Mouse (Mus musculus): ENCODE data around the gene Rere. TPM values are rescaled to one million over a fixed set of nuclear protein-coding genes. Genes with fewer than 3 reads are reported as not detected.

The Rere gene
- polyA plus RNA-seq, 1 experiment from 2014 or later, result 19.7 TPM

DNA sequence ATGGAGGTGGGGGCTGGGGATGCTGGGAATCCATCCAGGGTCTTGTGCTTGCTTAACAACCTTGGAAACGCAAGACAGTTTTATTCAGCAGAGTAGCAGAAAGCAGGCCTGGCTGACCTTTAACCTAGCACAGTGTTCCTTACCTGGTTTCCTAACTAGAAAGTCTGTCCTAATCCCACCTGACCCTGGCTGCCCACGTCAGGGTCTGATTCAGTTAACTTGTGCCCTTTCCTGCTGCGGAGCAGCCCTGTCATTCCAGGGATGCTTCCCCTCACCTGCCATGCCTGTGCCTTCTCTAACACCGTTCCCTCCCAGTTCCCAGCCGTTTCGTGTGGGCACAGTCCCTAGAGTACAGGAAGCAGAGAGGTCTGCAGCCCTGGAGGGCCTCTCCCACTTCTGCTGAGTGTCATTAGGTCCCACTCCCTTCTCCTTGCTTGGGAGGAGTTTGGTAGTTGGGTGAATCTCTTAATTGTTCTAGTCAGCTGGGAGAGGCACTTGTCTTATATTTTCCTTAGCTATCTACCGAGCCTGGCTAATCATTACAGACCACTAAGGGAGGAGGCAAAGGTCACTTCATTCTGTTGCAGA, 290.8 kb downstream of the Rere start:
- Histone ChIP-seq H3K9me3 (no peaks in the 10 kb centered on the region), H3K4me2 (no peak overlapping the region)

DNA sequence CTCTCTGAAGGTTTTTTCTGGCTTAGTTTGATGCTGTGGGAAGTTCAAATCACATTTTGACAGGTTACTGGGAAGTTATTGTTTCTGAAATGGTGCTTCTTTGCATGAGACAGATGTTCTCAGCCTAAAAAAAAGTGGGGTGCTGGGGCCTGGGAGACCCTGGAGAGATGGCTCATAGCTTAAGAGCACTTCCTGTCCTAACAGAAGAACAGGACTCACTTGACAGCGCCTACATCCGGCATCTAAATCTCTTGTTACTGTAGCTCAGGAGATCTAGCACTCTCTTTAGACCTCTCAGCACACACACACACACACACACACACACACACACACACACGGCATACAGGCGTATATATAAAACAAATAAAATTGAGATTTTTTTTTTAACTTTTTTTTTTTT, 291.5 kb downstream of the Rere start:
- H3K27me3 ChIP-seq, result no peaks in the 10 kb centered on the region
- H3K9me3 ChIP-seq, result no peaks in the 10 kb centered on the region
- WGBS, result 90% methylated on average over 4 of the region's 4 CpGs
- no peak overlapping the region for H3K4me3 ChIP-seq
- no peak overlapping the region for H3K4me2 ChIP-seq
- H3K4me1 ChIP-seq, result peaks cover 36% of the 10 kb centered on the region
- ATAC-seq (ENCODE audit: insufficient number of reproducible peaks, low FRiP score, low TSS enrichment, low read depth), result no peak
- H3K36me3 ChIP-seq, result peaks cover 14% of the 10 kb centered on the region
- H3K27ac ChIP-seq, result no peak overlapping the region
- H3K9ac ChIP-seq, result no peak overlapping the region

More for the DNA sequence above, 290.8 kb downstream of the Rere start:
- Histone ChIP-seq H3K36me3 (peaks cover 14% of the 10 kb centered on the region), H3K27ac (no peak overlapping the region), H3K4me1 (peaks cover 37% of the 10 kb centered on the region), H3K4me3 (no peak overlapping the region), H3K27me3 (no peaks in the 10 kb centered on the region), H3K9ac (no peak overlapping the region)
- no peak for ATAC-seq (ENCODE audit: insufficient number of reproducible peaks, low FRiP score, low TSS enrichment, low read depth)
- 56% methylated on average over 7 of the region's 7 CpGs for WGBS

DNA sequence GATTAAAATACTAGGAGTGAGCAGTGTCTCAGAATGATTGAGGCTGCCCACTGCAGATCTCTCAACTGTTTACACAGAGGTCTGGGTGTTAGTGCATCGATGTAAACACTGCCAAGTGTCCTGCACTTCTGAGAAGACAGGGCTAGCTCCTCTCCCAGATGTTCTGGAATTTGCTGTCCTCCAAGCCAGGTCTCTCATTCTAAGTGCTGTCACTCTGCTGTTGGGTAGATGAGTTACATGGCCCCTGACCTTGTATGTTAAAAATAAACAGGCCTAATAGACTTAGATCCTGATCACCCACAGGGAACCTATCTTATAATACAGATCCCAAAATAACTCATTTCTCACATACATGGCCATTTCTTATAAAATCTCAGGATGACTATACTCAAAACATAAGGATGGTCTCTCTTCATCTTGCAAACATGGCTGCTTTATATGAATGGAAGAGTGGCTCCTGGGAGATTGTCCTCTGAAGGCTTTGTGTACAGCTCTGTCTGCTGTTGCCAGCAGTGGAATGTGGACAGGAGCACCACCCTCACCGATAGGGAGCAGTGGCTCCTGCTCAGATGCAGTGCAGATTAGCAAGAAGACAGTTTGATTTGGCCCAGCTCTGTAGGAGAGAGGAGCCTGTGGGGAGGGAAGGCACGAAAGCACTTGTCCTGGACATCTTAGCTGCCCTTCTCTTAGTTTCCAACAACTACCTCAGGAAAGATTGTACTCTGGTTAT, 294.1 kb downstream of the Rere start:
- Histone ChIP-seq H3K36me3 (peaks cover 14% of the 10 kb centered on the region), H3K4me1 (peaks cover 19% of the 10 kb centered on the region)
- 69% methylated on average over 3 of the region's 3 CpGs for WGBS

DNA sequence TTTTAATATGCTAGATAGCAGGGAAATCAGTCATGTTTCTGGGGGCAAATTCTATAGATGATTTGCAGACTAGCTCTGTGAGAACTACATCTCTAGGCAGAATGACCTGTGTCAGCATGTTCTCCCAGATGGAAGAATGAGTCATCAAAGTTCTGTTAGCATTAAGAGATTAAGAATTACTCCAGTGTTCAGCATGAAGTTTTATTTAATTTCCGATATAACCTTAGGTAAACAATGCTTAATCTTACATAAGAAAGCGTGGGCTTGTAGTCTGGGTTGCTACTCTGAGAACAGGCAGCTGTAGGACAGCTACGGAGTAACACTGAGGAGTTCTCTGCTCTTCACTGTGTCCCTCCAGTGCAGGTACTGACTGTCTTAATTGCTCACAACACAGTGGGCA, 294.9 kb downstream of the Rere start:
- H3K27me3 ChIP-seq, result no peaks in the 10 kb centered on the region
- H3K4me3 ChIP-seq, result no peak overlapping the region
- H3K4me2 ChIP-seq, result no peak overlapping the region
- H3K4me1 ChIP-seq, result peaks cover 18% of the 10 kb centered on the region
- peaks cover 14% of the 10 kb centered on the region for H3K36me3 ChIP-seq
- H3K9ac ChIP-seq, result no peak overlapping the region
- no peak overlapping the region for H3K27ac ChIP-seq
- no peak for ATAC-seq (ENCODE audit: insufficient number of reproducible peaks, low FRiP score, low TSS enrichment, low read depth)
- 70% methylated on average over 3 of the region's 3 CpGs for WGBS
- no peaks in the 10 kb centered on the region for H3K9me3 ChIP-seq

More for the DNA sequence above, 294.1 kb downstream of the Rere start:
- Histone ChIP-seq H3K9ac (no peak overlapping the region), H3K27me3 (no peaks in the 10 kb centered on the region), H3K27ac (no peak overlapping the region), H3K4me2 (no peak overlapping the region), H3K9me3 (no peaks in the 10 kb centered on the region), H3K4me3 (no peak overlapping the region)
- no peak for ATAC-seq (ENCODE audit: insufficient number of reproducible peaks, low FRiP score, low TSS enrichment, low read depth)

DNA sequence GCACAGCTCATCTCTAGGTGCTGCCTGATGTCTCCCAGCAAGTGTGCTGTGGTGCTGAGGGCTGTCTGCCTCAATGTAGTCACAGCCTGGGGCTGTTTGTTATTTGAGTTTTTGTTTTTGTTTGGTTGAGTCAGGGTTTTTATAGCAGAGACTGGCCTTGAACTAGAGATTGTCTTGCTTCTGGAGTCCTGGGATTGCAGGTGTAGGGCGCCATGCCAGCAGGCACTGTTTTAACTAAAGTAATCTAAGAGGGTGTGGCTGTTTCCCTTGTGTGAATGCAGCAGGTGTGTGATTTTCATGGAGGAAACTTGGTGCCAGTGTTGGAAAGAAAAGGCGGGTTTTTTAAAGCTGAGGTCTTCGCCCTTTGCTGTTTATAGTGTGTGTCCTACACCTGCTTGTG, 296.6 kb downstream of the Rere start:
- Histone ChIP-seq H3K9me3 (no peaks in the 10 kb centered on the region), H3K4me3 (no peak overlapping the region), H3K27me3 (no peaks in the 10 kb centered on the region), H3K4me2 (no peak overlapping the region), H3K27ac (no peak overlapping the region), H3K9ac (no peak overlapping the region), H3K36me3 (peaks cover 6% of the 10 kb centered on the region; the same call in 1 of the 2 replicates), H3K4me1 (peaks cover 28% of the 10 kb centered on the region)
- 82% methylated on average over 3 of the region's 3 CpGs for WGBS
- ATAC-seq (ENCODE audit: insufficient number of reproducible peaks, low FRiP score, low TSS enrichment, low read depth), result no peak

DNA sequence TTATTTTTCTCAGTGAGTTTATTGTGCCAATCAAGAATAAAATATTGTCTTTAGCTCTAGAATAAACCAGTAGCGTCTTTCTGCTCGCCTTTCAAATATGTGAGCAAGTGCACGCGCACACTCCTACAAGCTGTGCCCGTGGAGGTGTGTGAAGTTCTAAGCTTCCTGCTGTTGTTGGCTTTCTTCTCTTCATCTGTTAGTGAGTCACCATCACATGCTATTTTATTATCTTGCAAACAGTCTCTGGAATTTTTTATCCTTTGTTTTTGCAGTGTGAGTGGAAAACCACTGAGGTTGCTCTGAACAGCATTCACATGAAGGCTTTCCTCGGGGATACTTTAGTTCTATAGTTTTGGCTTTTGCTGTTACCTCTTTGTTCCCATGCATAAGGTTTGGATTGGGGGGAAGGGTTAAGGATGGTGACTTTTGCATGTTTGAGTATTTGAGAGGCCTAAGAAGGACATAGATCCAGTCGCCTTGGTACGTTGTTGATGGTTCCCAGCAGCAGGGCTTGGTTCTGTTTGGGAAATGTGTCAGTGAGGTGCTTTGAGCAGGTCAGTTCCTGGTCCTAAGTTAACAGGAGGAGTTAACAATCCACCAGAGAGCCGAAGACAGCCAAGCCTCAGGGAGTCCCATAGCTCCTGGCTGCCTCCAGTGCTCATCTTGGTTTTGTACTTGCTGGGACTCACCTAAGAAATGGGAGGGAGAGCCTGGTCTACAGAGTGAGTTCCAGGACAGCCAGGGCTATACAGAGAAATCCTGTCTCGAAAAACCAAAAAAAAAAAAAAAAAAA, 300.7 kb downstream of the Rere start:
- H3K27ac ChIP-seq, result peak overlapping the region; percentile 86
- no peaks in the 10 kb centered on the region for H3K36me3 ChIP-seq
- peaks cover 40% of the 10 kb centered on the region for H3K4me1 ChIP-seq
- H3K27me3 ChIP-seq, result no peaks in the 10 kb centered on the region
- H3K9ac ChIP-seq, result no peak overlapping the region
- H3K4me3 ChIP-seq, result no peak overlapping the region
- whole genome bisulfite sequencing, result 46% methylated on average over 10 of the region's 10 CpGs
- H3K4me2 ChIP-seq, result no peak overlapping the region
- no peaks in the 10 kb centered on the region for H3K9me3 ChIP-seq
- no peak for ATAC-seq (ENCODE audit: insufficient number of reproducible peaks, low FRiP score, low TSS enrichment, low read depth)

DNA sequence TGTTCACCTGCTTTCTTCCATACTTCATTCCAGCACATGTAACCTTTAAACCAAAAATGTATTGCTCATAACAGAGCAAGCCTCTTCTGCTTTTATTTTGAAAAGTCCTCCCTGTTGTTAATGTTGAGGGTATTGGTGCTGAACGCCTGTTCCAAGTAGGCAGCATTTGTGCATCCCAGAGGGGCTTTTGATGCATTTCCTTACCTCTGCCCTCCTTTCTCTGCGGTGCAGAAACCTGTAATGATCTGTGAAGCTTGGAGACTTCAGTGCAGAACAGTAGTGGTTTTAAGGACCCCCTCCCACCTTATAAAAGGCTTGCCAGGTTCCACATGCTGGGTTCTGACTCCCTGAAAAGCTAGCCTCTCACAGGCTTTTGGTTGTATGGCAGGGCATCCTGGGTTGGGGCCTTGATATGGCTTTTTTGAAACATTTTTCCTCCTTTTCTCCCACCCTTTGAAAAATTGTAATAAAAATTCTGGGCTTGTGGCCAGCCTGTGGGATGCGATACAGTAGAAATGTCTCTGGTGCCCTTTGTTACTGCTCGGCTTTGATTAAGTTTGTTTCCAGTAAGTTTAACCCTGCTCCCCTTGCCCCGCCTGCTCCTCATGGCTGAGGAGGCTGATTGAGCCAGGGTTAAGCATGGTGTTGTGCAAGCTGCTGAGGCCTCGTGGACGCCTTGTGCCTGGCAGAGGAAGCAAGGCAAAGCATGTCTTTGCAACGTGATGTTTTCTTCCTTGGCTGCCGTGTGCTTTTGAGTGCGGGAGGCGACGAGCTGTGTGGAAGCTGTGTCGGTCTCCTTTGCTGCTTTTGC, 301.7 kb downstream of the Rere start:
- no peaks in the 10 kb centered on the region for H3K27me3 ChIP-seq
- H3K4me2 ChIP-seq, result peak overlapping the region; percentile 24
- 11% methylated on average over 13 of the region's 13 CpGs for WGBS
- H3K9ac ChIP-seq, result no peak overlapping the region
- H3K27ac ChIP-seq, result peak overlapping the region; percentile 86
- peak; percentile 84 for ATAC-seq (ENCODE audit: insufficient number of reproducible peaks, low FRiP score, low TSS enrichment, low read depth)
- no peaks in the 10 kb centered on the region for H3K36me3 ChIP-seq
- H3K4me1 ChIP-seq, result peaks cover 40% of the 10 kb centered on the region
- 0 out of 2 replicates have a peak overlapping the region, but pooled peaks have one; percentile 1 for H3K4me3 ChIP-seq
- no peaks in the 10 kb centered on the region for H3K9me3 ChIP-seq

DNA sequence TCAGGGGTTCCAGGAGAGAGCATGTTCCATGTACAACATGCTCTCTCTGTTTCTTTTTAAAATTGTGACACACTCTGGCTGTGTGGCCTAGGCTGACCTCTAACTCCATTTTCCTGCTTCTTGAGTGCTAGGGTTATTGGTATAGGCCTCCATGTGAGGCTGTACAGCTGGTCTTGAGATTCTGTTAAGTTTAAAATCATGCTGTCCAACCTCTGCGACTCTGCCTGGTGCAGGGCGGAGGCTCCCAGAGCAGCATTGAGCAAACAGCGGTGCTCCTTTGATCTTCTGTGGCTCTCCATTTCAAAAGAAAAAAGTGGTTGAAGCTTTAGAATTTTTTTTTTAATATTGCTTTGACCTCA, 302.3 kb downstream of the Rere start:
- no peaks in the 10 kb centered on the region for H3K36me3 ChIP-seq
- no peaks in the 10 kb centered on the region for H3K27me3 ChIP-seq
- peak overlapping the region; percentile 86 for H3K27ac ChIP-seq
- H3K4me1 ChIP-seq, result peaks cover 40% of the 10 kb centered on the region
- 29% methylated on average over 3 of the region's 3 CpGs for WGBS
- no peak for ATAC-seq (ENCODE audit: insufficient number of reproducible peaks, low FRiP score, low TSS enrichment, low read depth)
- H3K9me3 ChIP-seq, result no peaks in the 10 kb centered on the region
- H3K9ac ChIP-seq, result no peak overlapping the region
- H3K4me2 ChIP-seq, result peak overlapping the region; percentile 24
- 0 out of 2 replicates have a peak overlapping the region, but pooled peaks have one; percentile 1 for H3K4me3 ChIP-seq

DNA sequence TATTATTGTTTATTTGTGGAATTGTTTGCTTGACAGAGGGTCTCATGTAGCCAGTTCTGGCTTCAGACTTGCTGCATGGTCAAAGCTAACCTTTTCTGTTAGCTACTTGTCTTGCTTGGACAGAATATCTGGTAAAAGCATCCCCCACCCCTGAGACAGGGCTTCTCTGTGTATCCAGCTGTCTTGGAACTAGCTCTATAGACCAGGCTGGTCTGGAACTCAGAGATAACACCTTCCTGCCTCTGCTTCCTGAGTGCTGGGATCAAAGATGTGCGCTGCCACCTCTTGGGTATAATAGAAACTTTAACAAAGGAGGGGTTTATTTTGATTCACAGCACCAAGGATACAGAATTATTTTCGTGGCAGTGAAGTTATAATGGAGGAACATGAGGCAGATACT, 304.4 kb downstream of the Rere start:
- Histone ChIP-seq H3K4me3 (no peak overlapping the region), H3K9ac (no peak overlapping the region), H3K36me3 (no peaks in the 10 kb centered on the region), H3K4me2 (no peak overlapping the region), H3K9me3 (no peaks in the 10 kb centered on the region), H3K27me3 (no peaks in the 10 kb centered on the region), H3K27ac (no peak overlapping the region), H3K4me1 (peaks cover 42% of the 10 kb centered on the region)
- 89% methylated on average over 2 of the region's 2 CpGs for WGBS
- ATAC-seq (ENCODE audit: insufficient number of reproducible peaks, low FRiP score, low TSS enrichment, low read depth), result no peak

DNA sequence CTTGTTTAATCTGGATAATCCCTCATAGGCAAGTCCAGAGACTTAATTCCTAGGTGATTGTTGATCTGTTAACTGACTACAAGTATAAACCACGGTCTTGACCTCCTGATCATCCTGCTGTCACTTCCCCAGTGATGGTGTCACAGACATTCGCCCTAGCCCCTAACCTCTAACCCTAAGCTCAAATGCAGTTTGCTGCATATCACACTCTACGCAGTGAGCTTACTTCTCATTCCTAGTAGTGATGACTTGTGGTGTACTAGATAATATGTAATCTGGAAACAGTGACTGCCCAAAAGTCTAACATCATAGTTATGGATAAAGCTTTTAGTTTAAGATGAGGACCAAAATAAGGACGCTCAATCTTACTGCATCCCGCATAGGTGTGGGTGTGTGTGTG, 304.8 kb downstream of the Rere start:
- Histone ChIP-seq H3K4me3 (no peak overlapping the region), H3K9ac (no peak overlapping the region), H3K9me3 (no peaks in the 10 kb centered on the region), H3K4me1 (peaks cover 43% of the 10 kb centered on the region), H3K27me3 (no peaks in the 10 kb centered on the region), H3K27ac (no peak overlapping the region), H3K36me3 (no peaks in the 10 kb centered on the region), H3K4me2 (no peak overlapping the region)
- WGBS, result 90% methylated on average over 5 of the region's 5 CpGs
- no peak for ATAC-seq (ENCODE audit: insufficient number of reproducible peaks, low FRiP score, low TSS enrichment, low read depth)

DNA sequence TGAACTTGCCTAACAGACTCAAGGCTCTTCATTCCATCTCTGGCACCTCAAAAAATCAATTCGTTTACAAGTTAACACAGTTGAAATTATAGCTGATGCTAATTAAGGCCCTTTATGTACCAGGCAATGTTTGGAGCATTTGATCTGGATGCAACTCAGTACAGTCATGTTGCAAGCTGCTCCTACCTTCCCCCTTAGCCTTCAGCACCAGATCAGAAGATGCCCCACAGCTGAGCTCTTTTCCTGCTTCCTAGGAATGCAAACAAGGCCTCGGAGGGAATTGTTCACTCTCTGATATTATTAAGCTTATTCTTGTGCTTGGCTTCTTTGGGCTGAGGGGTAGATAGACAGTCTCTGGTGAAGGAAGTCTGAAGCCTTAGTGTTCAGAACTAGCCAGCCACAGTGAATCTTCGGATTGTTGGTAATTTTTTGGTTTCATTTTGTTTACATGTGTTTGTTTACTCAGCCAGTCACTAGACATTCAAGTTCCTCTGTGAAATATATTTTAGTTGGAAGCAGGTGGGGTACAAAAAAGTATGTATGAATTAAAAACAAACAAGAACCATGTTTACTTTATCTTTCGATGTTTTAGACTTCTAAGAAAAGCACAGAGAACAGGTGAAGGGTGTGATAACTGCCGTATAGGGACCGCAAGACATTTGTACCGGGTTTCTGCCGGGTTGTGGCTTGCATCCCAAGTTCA, 306.3 kb downstream of the Rere start:
- no peak overlapping the region for H3K4me2 ChIP-seq
- H3K9ac ChIP-seq, result no peak overlapping the region
- H3K4me1 ChIP-seq, result peaks cover 34% of the 10 kb centered on the region
- no peak overlapping the region for H3K4me3 ChIP-seq
- H3K36me3 ChIP-seq, result no peaks in the 10 kb centered on the region
- WGBS, result 73% methylated on average over 8 of the region's 8 CpGs
- ATAC-seq (ENCODE audit: insufficient number of reproducible peaks, low FRiP score, low TSS enrichment, low read depth), result no peak
- no peaks in the 10 kb centered on the region for H3K27me3 ChIP-seq
- no peaks in the 10 kb centered on the region for H3K9me3 ChIP-seq
- no peak overlapping the region for H3K27ac ChIP-seq
